Mouse (Mus musculus): ENCODE results near the gene Zfp667.

Gene Zfp667

DNA sequence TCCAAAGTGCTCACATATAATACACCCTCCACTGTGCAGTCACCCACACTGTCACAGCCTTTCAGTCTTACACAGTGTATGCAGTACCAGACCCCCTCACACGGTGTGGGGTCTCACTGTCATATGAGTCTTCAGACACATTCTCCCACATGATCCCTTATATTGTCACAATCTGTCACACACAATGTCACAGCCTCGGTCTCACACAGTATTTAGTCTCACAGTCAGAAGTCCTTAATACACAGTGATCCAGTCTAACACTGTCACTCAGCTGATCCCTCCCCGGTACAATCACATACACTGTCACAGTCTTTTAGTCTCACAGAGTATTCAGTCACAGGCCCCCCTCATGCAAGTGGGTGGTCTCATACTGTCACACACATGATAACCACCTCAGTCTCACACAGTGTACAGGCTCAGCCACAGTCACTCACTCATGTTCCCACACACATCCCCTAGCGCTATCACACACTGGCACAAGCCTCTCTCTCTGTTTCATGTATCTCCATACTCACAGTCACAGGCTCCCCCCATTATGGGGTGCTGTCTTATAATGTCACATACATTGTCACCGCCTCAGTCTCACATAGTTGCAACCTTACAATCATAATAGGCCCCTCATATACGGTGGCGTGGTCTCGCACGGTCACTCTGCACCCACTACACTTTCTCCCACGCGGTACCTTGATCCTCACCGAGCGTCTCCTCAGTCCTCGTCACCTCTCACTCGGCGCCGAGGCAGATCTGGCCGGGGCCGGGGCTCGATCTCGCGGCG lies 44.3 kb downstream of the Zfp667 start:
- DNase-seq: no peak

DNA sequence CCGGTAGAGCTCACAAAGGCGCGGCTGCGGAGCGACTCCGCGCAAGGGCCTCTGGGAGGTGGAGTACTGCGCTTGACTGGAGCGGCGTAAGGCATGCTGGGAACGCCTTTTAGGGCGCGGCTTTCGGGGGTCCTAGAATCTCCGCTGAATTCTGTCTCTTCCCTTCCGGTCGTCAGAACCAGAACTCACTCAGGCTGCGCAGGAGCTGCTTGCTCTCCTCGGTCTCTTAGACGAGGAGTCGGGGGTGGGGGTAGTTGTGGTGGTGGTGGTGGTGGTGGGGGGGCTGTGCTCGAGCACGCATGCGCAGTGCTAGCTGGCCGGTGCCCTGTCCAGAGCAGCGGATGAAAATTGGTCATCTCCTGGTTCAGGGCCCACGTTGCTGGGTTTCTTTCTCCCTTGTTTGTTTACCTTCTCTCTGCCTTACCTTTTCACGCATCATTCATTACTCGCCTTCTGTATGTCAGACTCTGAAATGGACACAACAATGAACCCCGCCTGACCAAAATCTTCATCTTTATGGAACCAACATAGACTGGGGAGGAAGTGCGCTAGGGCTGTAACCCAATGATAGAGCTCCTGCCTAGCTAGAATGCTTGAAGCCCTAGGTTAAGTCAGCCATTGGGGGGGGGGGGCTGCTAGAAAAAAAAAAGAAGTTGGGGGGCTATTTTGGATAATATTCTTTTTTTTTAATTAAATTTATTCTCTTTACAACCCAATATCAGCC lies 45.0 kb downstream of the Zfp667 start, which contains the start of gene Zfp583:
TSS of gene Zfp583 (minus strand) at position 53 of the 724 bp plus-strand sequence.
- peak; percentile 78 for DNase-seq

DNA sequence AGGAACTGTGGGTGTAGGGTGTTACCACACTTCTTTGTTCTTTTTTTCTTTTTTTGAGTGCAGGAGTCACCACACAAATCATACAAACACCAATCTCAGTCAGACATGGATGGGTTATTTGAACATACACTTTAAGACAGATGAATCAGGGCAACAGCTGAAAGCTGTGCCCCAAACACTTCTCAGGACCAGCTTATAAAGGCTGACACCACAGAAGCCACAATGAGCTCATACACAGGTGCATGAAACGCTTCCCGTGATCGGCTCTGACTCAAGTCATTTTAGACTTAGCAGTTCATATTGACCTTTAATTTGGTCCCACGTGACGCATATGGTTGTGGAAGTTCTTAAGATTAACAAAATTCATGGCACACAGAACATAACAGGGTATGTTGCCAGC lies 53.5 kb downstream of the Zfp667 start:
- no peak for DNase-seq

DNA sequence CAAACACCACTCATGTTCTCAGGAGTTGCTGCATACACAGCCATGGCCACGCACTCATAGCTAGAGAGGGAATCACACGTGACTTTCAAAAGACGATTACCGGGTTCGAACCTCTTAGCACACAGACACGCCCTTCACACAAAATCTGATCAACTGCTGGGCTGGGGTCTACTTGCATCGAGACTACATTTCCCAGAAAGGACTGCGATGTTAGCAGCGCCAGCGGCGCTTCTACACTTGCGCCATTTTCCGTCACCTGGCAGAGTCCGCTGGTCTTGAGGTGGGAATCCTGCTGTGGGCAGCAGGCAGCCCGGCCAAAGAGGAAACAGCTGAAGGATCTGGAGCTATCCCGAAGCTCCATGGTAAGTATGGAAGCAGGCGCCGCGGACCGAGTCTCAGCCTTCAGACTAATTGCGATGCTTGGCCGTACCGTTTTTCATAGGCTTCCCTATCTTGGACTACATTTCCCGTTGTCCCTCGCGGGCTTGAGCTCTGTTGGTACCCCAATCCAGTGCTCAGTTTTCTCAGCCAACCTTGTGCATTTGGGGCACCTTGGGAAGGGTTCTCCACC lies 57.2 kb downstream of the Zfp667 start, which contains the start of gene Gm3854:
TSS of gene Gm3854 (plus strand) at position 259 of the 571 bp plus-strand sequence.
- DNase-seq: peak; percentile 58

DNA sequence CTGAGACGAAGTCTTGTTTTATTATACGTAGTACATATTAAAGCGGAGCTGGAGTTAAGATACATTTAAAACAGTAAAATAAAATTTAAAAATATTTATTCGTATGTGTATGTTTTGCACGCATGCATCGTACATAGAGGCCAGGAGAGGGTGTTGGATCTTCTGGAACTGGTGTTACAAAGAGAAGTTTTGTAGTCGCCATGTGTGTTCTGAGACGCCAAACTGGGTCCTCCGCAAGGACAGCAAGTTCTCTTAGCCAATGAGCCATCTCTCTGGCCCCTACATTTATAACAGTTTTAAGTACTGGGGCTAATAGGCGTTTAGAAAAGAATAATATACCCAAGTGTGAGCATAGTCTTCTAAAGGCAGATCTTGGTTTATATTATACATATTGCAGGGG lies 57.7 kb downstream of the Zfp667 start:
- DNase-seq: no peak
